Mouse (Mus musculus): ENCODE data around the gene Dnajc27. TPM values are rescaled to one million over a fixed set of nuclear protein-coding genes. Genes with fewer than 3 reads are reported as not detected.

The Dnajc27 gene
- polyA plus RNA-seq, 1 experiment = 1.5 TPM

GRCm38 (mm10) chr12:4068551-4068950 is 13.8 kb upstream of the Dnajc27 start:
- no peak for TF ChIP-seq POLR2A (IDR thresholded peaks at IDR 0.05; ENCODE audit: borderline replicate concordance, control insufficient read depth, low read depth, low read length)
- no peak for TF ChIP-seq CTCF (IDR thresholded peaks at IDR 0.05; ENCODE audit: control insufficient read depth, insufficient read depth, low read length)
- H3K27ac ChIP-seq (ENCODE audit: control insufficient read depth, insufficient read depth, low read depth, low read length, poor library complexity) = no peak overlapping the region
- WGBS = 82% methylated on average over 4 of the region's 4 CpGs
- no peaks in the 10 kb centered on the region for H3K4me1 ChIP-seq (ENCODE audit: control insufficient read depth, insufficient read depth, low read length)
- no peak overlapping the region for H3K4me3 ChIP-seq (replicated peaks; ENCODE audit: control insufficient read depth, low read depth, low read length)

- TF ChIP-seq POLR2A (IDR thresholded peaks at IDR 0.05; ENCODE audit: borderline replicate concordance, control insufficient read depth, low read depth, low read length) (no peak), CTCF (IDR thresholded peaks at IDR 0.05; ENCODE audit: control insufficient read depth, insufficient read depth, low read length) (no peak)
- H3K4me3 ChIP-seq (replicated peaks; ENCODE audit: control insufficient read depth, low read depth, low read length) = no peak overlapping the region
- WGBS = 84% methylated on average over 9 of the region's 9 CpGs
These were observed 10.7 kb upstream of the Dnajc27 start for GRCm38 (mm10) chr12:4071671-4072070.

GRCm38 (mm10) chr12:4075407-4075806 is 7.0 kb upstream of the Dnajc27 start:
- TF ChIP-seq POLR2A (IDR thresholded peaks at IDR 0.05; ENCODE audit: borderline replicate concordance, control insufficient read depth, low read depth, low read length) (no peak), CTCF (IDR thresholded peaks at IDR 0.05; ENCODE audit: control insufficient read depth, insufficient read depth, low read length) (no peak)
- Histone ChIP-seq H3K27ac (ENCODE audit: control insufficient read depth, insufficient read depth, low read depth, low read length, poor library complexity) (no peak overlapping the region), H3K4me3 (replicated peaks; ENCODE audit: control insufficient read depth, low read depth, low read length) (no peak overlapping the region), H3K4me1 (ENCODE audit: control insufficient read depth, insufficient read depth, low read length) (no peaks in the 10 kb centered on the region)
- WGBS = 79% methylated on average over 8 of the region's 8 CpGs

More at GRCm38 (mm10) chr12:4071671-4072070, 10.7 kb upstream of the Dnajc27 start:
- Histone ChIP-seq H3K4me1 (ENCODE audit: control insufficient read depth, insufficient read depth, low read length) (no peaks in the 10 kb centered on the region), H3K27ac (ENCODE audit: control insufficient read depth, insufficient read depth, low read depth, low read length, poor library complexity) (no peak overlapping the region)

GRCm38 (mm10) chr12:4076383-4076782 is 6.0 kb upstream of the Dnajc27 start:
- no peak overlapping the region for H3K4me3 ChIP-seq (replicated peaks; ENCODE audit: control insufficient read depth, low read depth, low read length)
- no peak overlapping the region for H3K27ac ChIP-seq (ENCODE audit: control insufficient read depth, insufficient read depth, low read depth, low read length, poor library complexity)
- no peaks in the 10 kb centered on the region for H3K4me1 ChIP-seq (ENCODE audit: control insufficient read depth, insufficient read depth, low read length)
- TF ChIP-seq POLR2A (IDR thresholded peaks at IDR 0.05; ENCODE audit: borderline replicate concordance, control insufficient read depth, low read depth, low read length) (no peak), CTCF (IDR thresholded peaks at IDR 0.05; ENCODE audit: control insufficient read depth, insufficient read depth, low read length) (no peak)

- 63% methylated on average over 1 of the region's 1 CpGs for WGBS
- Histone ChIP-seq H3K4me3 (replicated peaks; ENCODE audit: control insufficient read depth, low read depth, low read length) (no peak overlapping the region), H3K27ac (ENCODE audit: control insufficient read depth, insufficient read depth, low read depth, low read length, poor library complexity) (no peak overlapping the region), H3K4me1 (ENCODE audit: control insufficient read depth, insufficient read depth, low read length) (no peaks in the 10 kb centered on the region)
- TF ChIP-seq CTCF (IDR thresholded peaks at IDR 0.05; ENCODE audit: control insufficient read depth, insufficient read depth, low read length) = no peak
- no peak for TF ChIP-seq POLR2A (IDR thresholded peaks at IDR 0.05; ENCODE audit: borderline replicate concordance, control insufficient read depth, low read depth, low read length)
These were observed 4.3 kb upstream of the Dnajc27 start for GRCm38 (mm10) chr12:4078069-4078468.

GRCm38 (mm10) chr12:4080311-4080710 is 2.1 kb upstream of the Dnajc27 start:
- H3K27ac ChIP-seq (ENCODE audit: control insufficient read depth, insufficient read depth, low read depth, low read length, poor library complexity) = no peak overlapping the region
- H3K4me3 ChIP-seq (replicated peaks; ENCODE audit: control insufficient read depth, low read depth, low read length) = no peak overlapping the region
- TF ChIP-seq POLR2A (IDR thresholded peaks at IDR 0.05; ENCODE audit: borderline replicate concordance, control insufficient read depth, low read depth, low read length) (no peak), CTCF (IDR thresholded peaks at IDR 0.05; ENCODE audit: control insufficient read depth, insufficient read depth, low read length) (peak; percentile 34; the same call in 1 of the 2 replicates)
- WGBS = 0% methylated on average over 2 of the region's 2 CpGs
- H3K4me1 ChIP-seq (ENCODE audit: control insufficient read depth, insufficient read depth, low read length) = no peaks in the 10 kb centered on the region

- H3K27ac ChIP-seq (ENCODE audit: control insufficient read depth, insufficient read depth, low read depth, low read length, poor library complexity) = no peak overlapping the region
- no peaks in the 10 kb centered on the region for H3K4me1 ChIP-seq (ENCODE audit: control insufficient read depth, insufficient read depth, low read length)
- H3K4me3 ChIP-seq (replicated peaks; ENCODE audit: control insufficient read depth, low read depth, low read length) = no peak overlapping the region
- 67% methylated on average over 8 of the region's 8 CpGs for WGBS
- TF ChIP-seq POLR2A (IDR thresholded peaks at IDR 0.05; ENCODE audit: borderline replicate concordance, control insufficient read depth, low read depth, low read length) (no peak), CTCF (IDR thresholded peaks at IDR 0.05; ENCODE audit: control insufficient read depth, insufficient read depth, low read length) (no peak)
These were observed 1.1 kb downstream of the Dnajc27 start for GRCm38 (mm10) chr12:4083441-4083840.

- TF ChIP-seq POLR2A (IDR thresholded peaks at IDR 0.05; ENCODE audit: borderline replicate concordance, control insufficient read depth, low read depth, low read length) = no peak
- TF ChIP-seq CTCF (IDR thresholded peaks at IDR 0.05; ENCODE audit: control insufficient read depth, insufficient read depth, low read length) = peak; percentile 70
- WGBS = 80% methylated on average over 4 of the region's 4 CpGs
- H3K4me1 ChIP-seq (ENCODE audit: control insufficient read depth, insufficient read depth, low read length) = no peaks in the 10 kb centered on the region; the same call in 1 of the 2 replicates
- H3K4me3 ChIP-seq (replicated peaks; ENCODE audit: control insufficient read depth, low read depth, low read length) = no peak overlapping the region
- no peak overlapping the region for H3K27ac ChIP-seq (ENCODE audit: control insufficient read depth, insufficient read depth, low read depth, low read length, poor library complexity)
These were observed 25.0 kb downstream of the Dnajc27 start for GRCm38 (mm10) chr12:4107383-4107782.

GRCm38 (mm10) chr12:4116132-4116531 is 33.7 kb downstream of the Dnajc27 start:
- no peaks in the 10 kb centered on the region for H3K4me1 ChIP-seq (ENCODE audit: control insufficient read depth, insufficient read depth, low read length)
- H3K4me3 ChIP-seq (replicated peaks; ENCODE audit: control insufficient read depth, low read depth, low read length) = no peak overlapping the region
- no peak overlapping the region for H3K27ac ChIP-seq (ENCODE audit: control insufficient read depth, insufficient read depth, low read depth, low read length, poor library complexity)
- 84% methylated on average over 9 of the region's 9 CpGs for WGBS
- TF ChIP-seq POLR2A (IDR thresholded peaks at IDR 0.05; ENCODE audit: borderline replicate concordance, control insufficient read depth, low read depth, low read length) (no peak), CTCF (IDR thresholded peaks at IDR 0.05; ENCODE audit: control insufficient read depth, insufficient read depth, low read length) (no peak)

Measured in bone marrow, adult 2 months (tissue).